Mouse (Mus musculus) v-Abl transformed pro-B cells (cell line): ENCODE measurements around the gene Defb28.

Experiments used
- in situ Hi-C, 2 experiments: fragments of 400-800 bp; cut with MboI; formaldehyde crosslinking; loops; one replicate each; pipeline ENCODE4 v1.15.1; 2025; ENCODE audit not compliant: unreplicated experiment in 2 of 2

The Defb28 gene

GRCm38 (mm10) chr2:152517981-152518380, at the start of gene Defb28:
Gene Defb28 (plus strand): TSS chr2:152518255.
- in situ Hi-C loops, result no loop called here

GRCm38 (mm10) chr2:152470973-152471372, 47.1 kb upstream of the Defb28 start:
- in situ Hi-C loops, result no loop called here

- in situ Hi-C loops, result no loop called here
These were observed 45.6 kb upstream of the Defb28 start for GRCm38 (mm10) chr2:152472434-152472833.

- in situ Hi-C loops, result no loop called here
These were observed 41.3 kb upstream of the Defb28 start, which contains the start of gene Defb20 for GRCm38 (mm10) chr2:152476763-152477162. Gene Defb20 (plus strand): TSS chr2:152477063.

GRCm38 (mm10) chr2:152480881-152481280, 37.2 kb upstream of the Defb28 start:
- in situ Hi-C loops, result no loop called here

GRCm38 (mm10) chr2:152481726-152482125, 36.3 kb upstream of the Defb28 start:
- in situ Hi-C loops, result no loop called here

- in situ Hi-C loops, result no loop called here
These were observed 31.0 kb upstream of the Defb28 start for GRCm38 (mm10) chr2:152487024-152487423.

- in situ Hi-C loops, result no loop called here
These were observed 28.0 kb upstream of the Defb28 start, which contains the start of gene Defb22 for GRCm38 (mm10) chr2:152490038-152490437. Gene Defb22 (minus strand): TSS chr2:152490138.

- in situ Hi-C loops, result no loop called here
These were observed 24.9 kb upstream of the Defb28 start for GRCm38 (mm10) chr2:152493151-152493550.

- in situ Hi-C loops, result no loop called here
These were observed 20.0 kb upstream of the Defb28 start for GRCm38 (mm10) chr2:152498020-152498419.

GRCm38 (mm10) chr2:152500204-152500862, 17.7 kb upstream of the Defb28 start:
- in situ Hi-C loops, result no loop called here

GRCm38 (mm10) chr2:152500863-152501229, 17.2 kb upstream of the Defb28 start:
- in situ Hi-C loops, result no loop called here

- in situ Hi-C loops, result no loop called here
These were observed 14.1 kb upstream of the Defb28 start for GRCm38 (mm10) chr2:152503950-152504349.

GRCm38 (mm10) chr2:152511592-152511991, 6.5 kb upstream of the Defb28 start, which contains the start of gene Defb26:
Gene Defb26 (minus strand): TSS chr2:152511692.
- in situ Hi-C loops, result no loop called here

- in situ Hi-C loops, result no loop called here
These were observed 2.0 kb upstream of the Defb28 start for GRCm38 (mm10) chr2:152516084-152516483.

- in situ Hi-C loops, result no loop called here
These were observed 22.1 kb downstream of the Defb28 start, which contains the start of gene Defb29 for GRCm38 (mm10) chr2:152539944-152540710. Gene Defb29 (minus strand): TSS chr2:152540098.

- in situ Hi-C loops, result no loop called here
These were observed 23.9 kb downstream of the Defb28 start for GRCm38 (mm10) chr2:152541979-152542378.

- in situ Hi-C loops, result no loop called here
These were observed 24.8 kb downstream of the Defb28 start for GRCm38 (mm10) chr2:152542897-152543296.

GRCm38 (mm10) chr2:152543478-152543877, 25.4 kb downstream of the Defb28 start:
- in situ Hi-C loops, result no loop called here

GRCm38 (mm10) chr2:152544691-152545090, 26.6 kb downstream of the Defb28 start:
- in situ Hi-C loops, result no loop called here

- in situ Hi-C loops, result no loop called here
These were observed 30.1 kb downstream of the Defb28 start for GRCm38 (mm10) chr2:152548124-152548523.
